18 mouse cellular contexts compared by ENCODE assay signal in genomic region chr14:102092557-102092956, GRCm38 (mm10).
"Had no signal": no experiment of that assay in that cellular context is flagged by ENCODE, and none has a peak within 500 bp of the region (broad histone marks: within the 10 kb centered on the region; RNA-seq: fewer than 3 reads in every experiment).

No protein-coding gene starts in this region.

- H3K4me3 ChIP-seq: liver, embryonic 13.5 days; liver, embryonic 15.5 days; lung, embryonic 15.5 days; megakaryocyte, embryonic 14.5 days; neural tube, embryonic 12.5 days; stomach, embryonic 15.5 days had no signal

- H3K4me2 ChIP-seq: liver, embryonic 11.5 days; liver, embryonic 13.5 days; liver, embryonic 15.5 days; lung, embryonic 15.5 days; neural tube, embryonic 12.5 days; stomach, embryonic 15.5 days had no signal

- H3K9ac ChIP-seq: liver, embryonic 13.5 days; liver, embryonic 15.5 days; liver, postnatal 0 days; lung, embryonic 15.5 days; neural tube, embryonic 12.5 days; stomach, embryonic 15.5 days had no signal

- ATAC-seq: liver, postnatal 0 days; lung, postnatal 0 days had no signal

- H3K9me3 ChIP-seq: liver, embryonic 13.5 days; liver, embryonic 15.5 days; lung, embryonic 15.5 days; megakaryocyte, embryonic 14.5 days; neural tube, embryonic 12.5 days; stomach, embryonic 15.5 days had no signal

- H3K4me1 ChIP-seq: liver, embryonic 13.5 days; liver, embryonic 15.5 days; lung, embryonic 15.5 days; megakaryocyte, embryonic 14.5 days; neural tube, embryonic 12.5 days; stomach, embryonic 15.5 days had no signal

- DNase-seq: liver, embryonic 13.5 days; liver, postnatal 0 days; lung, adult 2 months; lung, postnatal 14 days; lung, postnatal 36 days; right cerebral cortex, postnatal 14 days; thymus, adult 2 months; thymus, postnatal 25 days; thymus, postnatal 4 days had no signal

- H3K36me3 ChIP-seq: liver, embryonic 13.5 days; liver, embryonic 15.5 days; lung, embryonic 15.5 days; neural tube, embryonic 12.5 days; stomach, embryonic 15.5 days had no signal

- H3K27ac ChIP-seq: liver, embryonic 13.5 days; liver, embryonic 15.5 days; lung, embryonic 15.5 days; macrophage; neural tube, embryonic 12.5 days; stomach, embryonic 15.5 days; stomach, postnatal 0 days had no signal

- H3K27me3 ChIP-seq: liver, embryonic 13.5 days; liver, embryonic 15.5 days; lung, embryonic 15.5 days; megakaryocyte, embryonic 14.5 days; neural tube, embryonic 12.5 days; stomach, embryonic 15.5 days had no signal
